Mouse (Mus musculus): Measurements from ENCODE around the gene Gtpbp2.

Gtpbp2 gene

GRCm38 (mm10) chr17:46160686-46161085 is at the start of gene Gtpbp2:
Gtpbp2 (plus strand) TSS chr17:46161032.
- in situ Hi-C loops (cut with MboI; ENCODE audit: low sequenced_read_pairs): no loop called here

- in situ Hi-C loops (cut with MboI; ENCODE audit: low sequenced_read_pairs): no loop called here
Observed at GRCm38 (mm10) chr17:46115489-46115888, 45.3 kb upstream of the Gtpbp2 start.

- in situ Hi-C loops (cut with MboI; ENCODE audit: low sequenced_read_pairs): no loop called here
Observed at GRCm38 (mm10) chr17:46116138-46116537, 44.7 kb upstream of the Gtpbp2 start.

- in situ Hi-C loops (cut with MboI; ENCODE audit: low sequenced_read_pairs): no loop called here
Observed at GRCm38 (mm10) chr17:46116881-46117280, 44.0 kb upstream of the Gtpbp2 start.

GRCm38 (mm10) chr17:46117623-46118422 is 43.0 kb upstream of the Gtpbp2 start:
- in situ Hi-C loops (cut with MboI; ENCODE audit: low sequenced_read_pairs): no loop called here

GRCm38 (mm10) chr17:46118423-46118850 is 42.4 kb upstream of the Gtpbp2 start:
- in situ Hi-C loops (cut with MboI; ENCODE audit: low sequenced_read_pairs): no loop called here

GRCm38 (mm10) chr17:46119641-46120040 is 41.2 kb upstream of the Gtpbp2 start:
- in situ Hi-C loops (cut with MboI; ENCODE audit: low sequenced_read_pairs): no loop called here

- in situ Hi-C loops (cut with MboI; ENCODE audit: low sequenced_read_pairs): no loop called here
Observed at GRCm38 (mm10) chr17:46122791-46123190, 38.0 kb upstream of the Gtpbp2 start.

- in situ Hi-C loops (cut with MboI; ENCODE audit: low sequenced_read_pairs): no loop called here
Observed at GRCm38 (mm10) chr17:46123285-46123684, 37.5 kb upstream of the Gtpbp2 start.

GRCm38 (mm10) chr17:46123953-46124700 is 36.7 kb upstream of the Gtpbp2 start:
- in situ Hi-C loops (cut with MboI; ENCODE audit: low sequenced_read_pairs): no loop called here

GRCm38 (mm10) chr17:46126608-46127007 is 34.2 kb upstream of the Gtpbp2 start:
- in situ Hi-C loops (cut with MboI; ENCODE audit: low sequenced_read_pairs): no loop called here

- in situ Hi-C loops (cut with MboI; ENCODE audit: low sequenced_read_pairs): no loop called here
Observed at GRCm38 (mm10) chr17:46127814-46128493, 32.9 kb upstream of the Gtpbp2 start.

- in situ Hi-C loops (cut with MboI; ENCODE audit: low sequenced_read_pairs): no loop called here
Observed at GRCm38 (mm10) chr17:46129741-46130498, 30.9 kb upstream of the Gtpbp2 start.

GRCm38 (mm10) chr17:46132058-46132718 is 28.6 kb upstream of the Gtpbp2 start:
- in situ Hi-C loops (cut with MboI; ENCODE audit: low sequenced_read_pairs): no loop called here

- in situ Hi-C loops (cut with MboI; ENCODE audit: low sequenced_read_pairs): no loop called here
Observed at GRCm38 (mm10) chr17:46132862-46133261, 28.0 kb upstream of the Gtpbp2 start.

- in situ Hi-C loops (cut with MboI; ENCODE audit: low sequenced_read_pairs): no loop called here
Observed at GRCm38 (mm10) chr17:46138563-46139236, 22.1 kb upstream of the Gtpbp2 start.

GRCm38 (mm10) chr17:46139872-46140271 is 21.0 kb upstream of the Gtpbp2 start:
- in situ Hi-C loops (cut with MboI; ENCODE audit: low sequenced_read_pairs): no loop called here

GRCm38 (mm10) chr17:46143578-46144423 is 17.0 kb upstream of the Gtpbp2 start, which contains the start of gene Rsph9:
Rsph9 (minus strand) TSS chr17:46144216.
- in situ Hi-C loops (cut with MboI; ENCODE audit: low sequenced_read_pairs): no loop called here

Data from CH12F3 (cell line).